Mouse (Mus musculus): ENCODE results near the gene Zbtb20. TPM values are rescaled to one million over a fixed set of nuclear protein-coding genes. Genes with fewer than 3 reads are reported as not detected.

Gene Zbtb20
- total and polyA plus RNA-seq, 3 experiments: 52.1 to 128 (median 113) TPM

- no peak for DNase-seq
Measured at GRCm38 (mm10) chr16:43561956-43562355, 686.3 kb downstream of the Zbtb20 start.

GRCm38 (mm10) chr16:43565872-43566271, 690.2 kb downstream of the Zbtb20 start:
- no peak for DNase-seq

GRCm38 (mm10) chr16:43566511-43566910, 690.8 kb downstream of the Zbtb20 start:
- DNase-seq: peak; percentile 61

- DNase-seq: no peak
Measured at GRCm38 (mm10) chr16:43571376-43572081, 695.8 kb downstream of the Zbtb20 start.

- no peak for DNase-seq
Measured at GRCm38 (mm10) chr16:43572171-43572570, 696.5 kb downstream of the Zbtb20 start.

GRCm38 (mm10) chr16:43572766-43573165, 697.1 kb downstream of the Zbtb20 start:
- DNase-seq: peak; percentile 55

GRCm38 (mm10) chr16:43573181-43573833, 697.6 kb downstream of the Zbtb20 start:
- peak; percentile 77 for DNase-seq

GRCm38 (mm10) chr16:43574006-43574764, 698.5 kb downstream of the Zbtb20 start:
- DNase-seq: peak; percentile 93

GRCm38 (mm10) chr16:43575066-43575465, 699.4 kb downstream of the Zbtb20 start:
- peak; percentile 23 for DNase-seq

GRCm38 (mm10) chr16:43575507-43575906, 699.8 kb downstream of the Zbtb20 start:
- DNase-seq: no peak

GRCm38 (mm10) chr16:43577399-43577798, 701.7 kb downstream of the Zbtb20 start:
- peak; percentile 42 for DNase-seq

- DNase-seq: no peak
Measured at GRCm38 (mm10) chr16:43578351-43578750, 702.7 kb downstream of the Zbtb20 start.

GRCm38 (mm10) chr16:43579111-43579510, 703.4 kb downstream of the Zbtb20 start:
- DNase-seq: no peak

- DNase-seq: no peak
Measured at GRCm38 (mm10) chr16:43580321-43580822, 704.7 kb downstream of the Zbtb20 start.

GRCm38 (mm10) chr16:43581551-43581950, 705.9 kb downstream of the Zbtb20 start:
- no peak for DNase-seq

GRCm38 (mm10) chr16:43586859-43587429, 711.3 kb downstream of the Zbtb20 start:
- no peak for DNase-seq

GRCm38 (mm10) chr16:43590704-43591493, 715.2 kb downstream of the Zbtb20 start:
- peak; percentile 28 for DNase-seq

- DNase-seq: peak; percentile 84
Measured at GRCm38 (mm10) chr16:43592062-43592461, 716.4 kb downstream of the Zbtb20 start.

GRCm38 (mm10) chr16:43592801-43593200, 717.1 kb downstream of the Zbtb20 start:
- no peak for DNase-seq

GRCm38 (mm10) chr16:43597375-43598060, 721.8 kb downstream of the Zbtb20 start:
- no peak for DNase-seq

GRCm38 (mm10) chr16:43599707-43600106, 724.0 kb downstream of the Zbtb20 start:
- no peak for DNase-seq

Data from adrenal gland, adult 2 months (tissue).